Mouse (Mus musculus) lung, postnatal 0 days (tissue): ENCODE results near the gene Sertad1. TPM values are rescaled to one million over a fixed set of nuclear protein-coding genes. Genes with fewer than 3 reads are reported as not detected.

ENCODE experiments used
- ATAC-seq: fragments of 200-750 bp; cut with Nextera tagmentation; 2 replicates; pipeline ENCODE4 v1.8.0; 2017; ENCODE audit warnings: moderate library complexity
- DNase-seq: peaks from one replicate; pipeline ENCODE4 v3.0.0-alpha.2; 2016; ENCODE audit warnings: low spot score
- H3K27ac ChIP-seq: fragments of 300-500 bp; sonication (generic); 2 replicates; pipeline ENCODE4 v1.5.1; 2014; ENCODE audit warnings: antibody characterized with exemption, mild to moderate bottlenecking, low read length, mixed read lengths
- H3K27me3 ChIP-seq: fragments of 300-500 bp; sonication (generic); replicated peaks from 2 replicates; pipeline ENCODE4 v1.6.1; 2014; ENCODE audit warnings: low read length, mixed read lengths; ENCODE audit not compliant: insufficient read depth
- H3K36me3 ChIP-seq: fragments of 300-500 bp; sonication (generic); 2 replicates; pipeline ENCODE4 v1.6.1; 2014; ENCODE audit warnings: low read length, mixed read lengths; ENCODE audit not compliant: insufficient read depth
- H3K4me1 ChIP-seq: fragments of 300-500 bp; sonication (generic); 2 replicates; pipeline ENCODE4 v1.6.1; 2014; ENCODE audit warnings: antibody characterized with exemption, low read depth, low read length, mixed read lengths; ENCODE audit not compliant: insufficient read depth
- H3K4me2 ChIP-seq: fragments of 300-500 bp; sonication (generic); replicated peaks from 2 replicates; pipeline ENCODE4 v1.6.1; 2014; ENCODE audit warnings: low read depth, mild to moderate bottlenecking, low read length, moderate library complexity, mixed read lengths
- H3K4me3 ChIP-seq: fragments of 300-500 bp; sonication (generic); 2 replicates; pipeline ENCODE4 v1.5.1; 2014; ENCODE audit warnings: low read depth, low read length
- H3K9ac ChIP-seq: fragments of 300-500 bp; sonication (generic); replicated peaks from 2 replicates; pipeline ENCODE4 v1.6.1; 2014; ENCODE audit warnings: low read depth, mild to moderate bottlenecking
- H3K9me3 ChIP-seq: fragments of 300-500 bp; sonication (generic); 2 replicates; pipeline ENCODE4 v1.6.1; 2016; ENCODE audit warnings: low read length, mixed read lengths
- CTCF ChIP-seq: IDR thresholded peaks from 2 replicates; pipeline ENCODE4 v1.5.1; 2016; ENCODE audit warnings: antibody characterized with exemption, mild to moderate bottlenecking
- EP300 ChIP-seq: IDR thresholded peaks from 2 replicates; pipeline ENCODE4 v1.6.1; 2016; ENCODE audit warnings: antibody characterized with exemption, mild to moderate bottlenecking, control low read depth
- WGBS: fragments of 180-500 bp; shearing (Covaris S2); extraction: QIAGEN DNeasy Blood & Tissue Kit; methylation state at CpG from one replicate; pipeline ENCODE4 v1.1.7; 2014; 5-methylcytosine and 5-hydroxymethylcytosine counted together
- polyA plus RNA-seq: library from polyadenylated mRNA; unstranded; fragments of >200 nt; fragmentation: Nextera tagmentation; extraction: Ambion mirVana; gene quantifications from 2 replicates; pipeline ENCODE4 v1.2.1, GENCODE M21; 2015

Sertad1 gene
- polyA plus RNA-seq, 1 experiment from 2014 or later, result 79.6 TPM

DNA sequence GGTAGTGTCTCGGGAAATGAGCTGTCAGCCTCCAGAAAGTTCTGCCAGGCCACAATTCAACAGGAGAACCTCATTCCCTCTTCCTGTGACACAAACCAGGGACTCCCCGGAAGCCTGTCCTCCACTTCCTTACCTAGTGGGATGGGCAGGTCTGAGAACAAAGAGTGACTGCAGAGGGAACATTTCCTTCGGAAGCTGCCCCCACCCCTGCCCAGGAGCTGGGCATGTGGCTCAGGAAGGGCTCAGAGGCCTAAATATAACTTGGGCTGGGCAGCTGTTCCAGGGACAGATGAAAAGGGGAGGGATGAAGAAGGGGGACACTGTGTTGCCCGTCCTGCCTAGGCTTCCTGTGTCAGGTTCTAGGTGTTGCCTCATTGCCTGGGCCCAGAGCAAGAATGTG lies 14.9 kb downstream of the Sertad1 start:
- no peaks in the 10 kb centered on the region for H3K4me1 ChIP-seq
- 36% methylated on average over 4 of the region's 4 CpGs for WGBS
- peak; percentile 85 for ATAC-seq
- no peak overlapping the region for H3K4me2 ChIP-seq
- H3K4me3 ChIP-seq, result no peak overlapping the region
- H3K36me3 ChIP-seq, result no peaks in the 10 kb centered on the region
- no peaks in the 10 kb centered on the region for H3K27me3 ChIP-seq
- no peaks in the 10 kb centered on the region for H3K9me3 ChIP-seq
- DNase-seq, result peak; percentile 66
- H3K27ac ChIP-seq, result peak overlapping the region; percentile 87
- no peak overlapping the region for H3K9ac ChIP-seq
- TF ChIP-seq EP300, result peak; percentile 99
- no peak for TF ChIP-seq CTCF

DNA sequence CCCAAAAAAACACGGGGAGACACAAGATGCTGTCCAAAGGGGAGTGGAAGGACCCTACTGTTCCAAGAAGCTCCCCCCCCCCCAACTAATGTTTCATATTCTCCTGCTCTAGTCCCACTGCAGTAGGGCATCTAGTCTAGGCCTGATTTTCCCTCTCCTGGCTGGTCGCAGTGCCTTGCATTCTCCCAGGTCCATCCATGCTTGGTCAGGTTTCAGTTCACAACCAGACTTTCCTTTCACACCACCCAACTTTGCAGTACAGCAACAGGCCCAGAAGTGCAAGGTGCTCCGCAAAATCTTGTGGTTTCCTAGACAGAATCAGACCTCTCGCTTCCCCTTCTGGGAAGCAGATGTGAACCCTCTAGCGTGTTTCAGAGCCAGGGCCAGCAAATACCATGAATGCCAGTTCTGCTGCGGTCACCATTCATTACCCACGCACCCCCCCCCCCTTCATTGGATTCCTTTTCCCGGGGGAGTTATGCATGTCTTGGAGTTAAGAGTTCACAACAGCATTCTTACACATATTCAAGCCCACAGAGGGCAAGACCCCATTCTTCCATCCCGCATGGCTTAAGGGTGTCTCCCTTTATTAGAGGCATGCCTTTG lies 20.2 kb downstream of the Sertad1 start:
- ATAC-seq (no peak), DNase-seq (peak; percentile 41)
- no peaks in the 10 kb centered on the region for H3K9me3 ChIP-seq

DNA sequence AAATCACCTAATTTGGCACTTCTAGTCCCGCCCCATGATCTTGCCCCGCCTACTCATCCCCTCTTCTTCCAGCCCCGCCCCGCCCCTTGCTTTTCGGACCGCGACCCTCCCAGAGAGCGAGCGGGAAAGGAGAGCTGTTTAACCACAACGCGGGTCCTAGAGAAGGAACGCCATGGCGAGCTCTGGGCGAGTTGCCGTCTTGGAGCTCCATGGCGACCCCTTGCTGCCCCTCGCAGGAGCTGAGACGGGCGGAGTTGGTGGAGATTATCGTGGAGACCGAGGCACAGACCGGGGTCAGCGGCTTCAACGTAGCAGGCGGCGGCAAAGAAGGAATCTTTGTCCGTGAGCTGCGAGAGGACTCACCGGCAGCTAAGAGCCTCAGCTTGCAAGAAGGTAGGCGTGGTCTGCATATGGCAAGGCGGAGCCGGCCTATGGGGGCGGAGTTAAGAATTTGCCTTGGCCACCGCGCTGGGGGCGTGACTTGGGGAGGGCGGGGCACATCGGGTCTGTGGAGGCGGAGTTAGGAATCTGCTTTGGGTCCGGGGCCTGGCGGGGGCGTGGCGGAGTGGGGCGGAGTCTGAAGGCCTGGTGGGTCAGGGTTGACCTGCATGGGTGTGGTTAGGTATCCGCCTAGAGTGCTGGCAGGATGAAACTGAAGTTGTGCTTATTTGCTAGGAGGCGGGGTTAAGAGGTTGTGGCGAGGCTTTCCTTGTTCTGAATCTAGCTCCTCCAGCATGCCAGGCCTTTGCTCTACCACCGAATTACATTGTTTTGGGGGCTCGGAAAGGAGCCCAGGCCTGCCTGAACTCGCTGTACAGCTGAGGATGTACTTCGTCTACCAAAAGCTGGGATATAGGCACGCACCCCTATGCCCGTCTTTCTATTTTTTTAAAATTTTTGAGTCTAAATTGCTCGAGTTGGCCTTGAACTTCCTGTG lies 21.3 kb downstream of the Sertad1 start:
- H3K4me3 ChIP-seq, result peak overlapping the region; percentile 57
- no peaks in the 10 kb centered on the region for H3K36me3 ChIP-seq
- DNase-seq (peak; percentile 99), ATAC-seq (peak; percentile 95)
- H3K27ac ChIP-seq, result peak overlapping the region; percentile 96
- H3K4me2 ChIP-seq, result peak overlapping the region; percentile 72
- H3K9ac ChIP-seq, result peak overlapping the region; percentile 50
- under 1% methylated on average over 53 of the region's 54 CpGs for WGBS
- TF ChIP-seq EP300, result no peak
- TF ChIP-seq CTCF, result peak; percentile 47
- no peaks in the 10 kb centered on the region for H3K27me3 ChIP-seq
- H3K9me3 ChIP-seq, result no peaks in the 10 kb centered on the region
- H3K4me1 ChIP-seq, result peaks cover 3% of the 10 kb centered on the region; the same call in 1 of the 2 replicates

More for the DNA sequence above, 20.2 kb downstream of the Sertad1 start:
- TF ChIP-seq EP300 (0 out of 2 replicates have a peak, but pooled peaks have one; percentile 23), CTCF (0 out of 2 replicates have a peak, but pooled peaks have one; percentile 4)
- Histone ChIP-seq H3K4me2 (peak overlapping the region; percentile 72), H3K27ac (peak overlapping the region; percentile 96), H3K36me3 (no peaks in the 10 kb centered on the region), H3K4me1 (peaks cover 3% of the 10 kb centered on the region; the same call in 1 of the 2 replicates), H3K27me3 (no peaks in the 10 kb centered on the region), H3K4me3 (peak overlapping the region; percentile 57; the same call in 1 of the 2 replicates), H3K9ac (peak overlapping the region; percentile 50)
- WGBS, result 28% methylated on average over 9 of the region's 9 CpGs

GRCm38 (mm10) chr7:27508648-27509005 lies 21.9 kb downstream of the Sertad1 start:
- H3K9me3 ChIP-seq, result no peaks in the 10 kb centered on the region
- H3K4me1 ChIP-seq, result peaks cover 3% of the 10 kb centered on the region; the same call in 1 of the 2 replicates
- no peak for TF ChIP-seq EP300
- peak; percentile 84 for TF ChIP-seq CTCF
- WGBS, result 18% methylated on average over 6 of the region's 6 CpGs
- no peak overlapping the region for H3K9ac ChIP-seq
- H3K4me2 ChIP-seq, result peak overlapping the region; percentile 72
- ATAC-seq (peak; percentile 70), DNase-seq (peak; percentile 82)
- H3K27me3 ChIP-seq, result no peaks in the 10 kb centered on the region
- peak overlapping the region; percentile 57 for H3K4me3 ChIP-seq
- peak overlapping the region; percentile 96 for H3K27ac ChIP-seq
- H3K36me3 ChIP-seq, result no peaks in the 10 kb centered on the region

- ATAC-seq (no peak), DNase-seq (no peak)
- no peaks in the 10 kb centered on the region for H3K9me3 ChIP-seq
- H3K4me1 ChIP-seq, result peaks cover 3% of the 10 kb centered on the region; the same call in 1 of the 2 replicates
- no peak overlapping the region for H3K4me2 ChIP-seq
- no peaks in the 10 kb centered on the region for H3K36me3 ChIP-seq
- H3K4me3 ChIP-seq, result no peak overlapping the region
- WGBS, result 87% methylated on average over 2 of the region's 2 CpGs
- no peak for TF ChIP-seq CTCF
- TF ChIP-seq EP300, result no peak
- no peak overlapping the region for H3K9ac ChIP-seq
- H3K27ac ChIP-seq, result no peak overlapping the region
- no peaks in the 10 kb centered on the region for H3K27me3 ChIP-seq
Measured at GRCm38 (mm10) chr7:27510809-27511208, 24.1 kb downstream of the Sertad1 start.

GRCm38 (mm10) chr7:27514961-27515360 lies 28.3 kb downstream of the Sertad1 start:
- Histone ChIP-seq H3K9me3 (no peaks in the 10 kb centered on the region), H3K4me1 (no peaks in the 10 kb centered on the region), H3K9ac (no peak overlapping the region), H3K36me3 (0 out of 2 replicates have a peak, but pooled peaks cover 7% of the 10 kb centered on the region), H3K27me3 (no peaks in the 10 kb centered on the region), H3K27ac (no peak overlapping the region), H3K4me3 (no peak overlapping the region), H3K4me2 (no peak overlapping the region)
- WGBS, result 71% methylated on average over 9 of the region's 9 CpGs
- no peak for TF ChIP-seq EP300
- TF ChIP-seq CTCF, result no peak
- no peak for DNase-seq
- ATAC-seq, result peak; percentile 26; the same call in 1 of the 2 replicates
